Mouse (Mus musculus) stomach, postnatal 0 days (tissue): Measurements from ENCODE around the gene Actr3. TPM values are rescaled to one million over a fixed set of nuclear protein-coding genes. Genes with fewer than 3 reads are reported as not detected.
A peak's percentile ranks its signal among the peaks of the same experiment; 100 is the strongest.

Experiments used
- ATAC-seq: fragments of 200-750 bp; cut with Nextera tagmentation; 2 replicates; pipeline ENCODE4 v1.8.0; 2017; ENCODE audit not compliant: low FRiP score, low TSS enrichment
- DNase-seq: peaks from one replicate; pipeline ENCODE4 v3.0.0-alpha.2; 2016; ENCODE audit warnings: low spot score
- H3K27ac ChIP-seq: fragments of 300-500 bp; sonication (generic); replicated peaks from 2 replicates; pipeline ENCODE4 v1.5.1; 2014; ENCODE audit warnings: mild to moderate bottlenecking, control low read depth
- H3K27me3 ChIP-seq: fragments of 300-500 bp; sonication (generic); 2 replicates; pipeline ENCODE4 v1.6.1; 2014; ENCODE audit warnings: low read length; ENCODE audit not compliant: control insufficient read depth, insufficient read depth
- H3K36me3 ChIP-seq: fragments of 300-500 bp; sonication (generic); 2 replicates; pipeline ENCODE4 v1.6.1; 2014; ENCODE audit warnings: low read length, mixed read lengths; ENCODE audit not compliant: control insufficient read depth, insufficient read depth
- H3K4me1 ChIP-seq: fragments of 300-500 bp; sonication (generic); replicated peaks from 2 replicates; pipeline ENCODE4 v1.6.1; 2014; ENCODE audit warnings: antibody characterized with exemption; ENCODE audit not compliant: control insufficient read depth, insufficient read depth
- H3K4me2 ChIP-seq: fragments of 300-500 bp; sonication (generic); replicated peaks from 2 replicates; pipeline ENCODE4 v1.6.1; 2014; ENCODE audit warnings: low read depth, mild to moderate bottlenecking, control low read depth, moderate library complexity
- H3K4me3 ChIP-seq: fragments of 300-500 bp; sonication (generic); 2 replicates; pipeline ENCODE4 v1.5.1; 2014; ENCODE audit warnings: low read depth, low read length, control low read depth
- H3K9ac ChIP-seq: fragments of 300-500 bp; sonication (generic); 2 replicates; pipeline ENCODE4 v1.6.1; 2014; ENCODE audit warnings: mild to moderate bottlenecking, low read length, control low read depth, mixed read lengths
- H3K9me3 ChIP-seq: fragments of 300-500 bp; sonication (generic); 2 replicates; pipeline ENCODE4 v1.6.1; 2016; ENCODE audit warnings: low read length; ENCODE audit not compliant: control insufficient read depth
- CTCF ChIP-seq: IDR thresholded peaks from 2 replicates; pipeline ENCODE4 v1.5.1; 2016; ENCODE audit warnings: antibody characterized with exemption, low read depth, mild to moderate bottlenecking, moderate library complexity
- EP300 ChIP-seq: optimal IDR thresholded peaks from 2 replicates; pipeline ENCODE3; 2016; ENCODE audit warnings: antibody characterized with exemption
- WGBS: fragments of 180-500 bp; shearing (Covaris S2); extraction: QIAGEN DNeasy Blood & Tissue Kit; methylation state at CpG from one replicate; pipeline ENCODE4 v1.1.7; 2014; 5-methylcytosine and 5-hydroxymethylcytosine counted together
- polyA plus RNA-seq: library from polyadenylated mRNA; unstranded; fragments of >200 nt; fragmentation: Nextera tagmentation; extraction: Ambion mirVana; gene quantifications from 2 replicates; pipeline ENCODE4 v1.2.1, GENCODE M21; 2015

Gene Actr3
- polyA plus RNA-seq, 1 experiment from 2014 or later, result 251 TPM

DNA sequence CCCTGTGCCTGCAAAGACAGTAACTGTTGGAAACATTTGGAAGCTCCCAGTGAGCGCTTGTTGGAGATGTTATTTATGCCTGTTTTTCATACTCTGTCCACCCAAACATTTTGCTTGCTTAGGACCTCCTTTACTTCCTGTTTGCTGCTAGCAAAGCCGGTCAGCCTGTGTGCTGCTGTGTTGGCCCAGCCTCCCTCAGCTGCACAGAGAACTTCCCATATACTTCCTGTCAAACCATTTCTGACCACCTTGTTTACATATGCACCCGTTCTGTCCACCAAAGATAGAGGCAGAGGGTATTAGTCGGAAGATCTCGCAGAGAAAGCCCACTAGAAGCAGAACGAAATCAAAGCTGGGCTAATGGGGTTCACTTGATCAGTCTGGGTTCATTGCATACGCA lies 6.2 kb upstream of the Actr3 start:
- no peak for TF ChIP-seq CTCF
- TF ChIP-seq EP300, result no peak
- Histone ChIP-seq H3K9me3 (no peaks in the 10 kb centered on the region), H3K27ac (no peak overlapping the region), H3K9ac (no peak overlapping the region), H3K4me3 (no peak overlapping the region), H3K27me3 (no peaks in the 10 kb centered on the region), H3K4me1 (no peaks in the 10 kb centered on the region), H3K4me2 (no peak overlapping the region), H3K36me3 (no peaks in the 10 kb centered on the region)
- DNase-seq (no peak), ATAC-seq (no peak)
- WGBS, result 43% methylated on average over 7 of the region's 7 CpGs

DNA sequence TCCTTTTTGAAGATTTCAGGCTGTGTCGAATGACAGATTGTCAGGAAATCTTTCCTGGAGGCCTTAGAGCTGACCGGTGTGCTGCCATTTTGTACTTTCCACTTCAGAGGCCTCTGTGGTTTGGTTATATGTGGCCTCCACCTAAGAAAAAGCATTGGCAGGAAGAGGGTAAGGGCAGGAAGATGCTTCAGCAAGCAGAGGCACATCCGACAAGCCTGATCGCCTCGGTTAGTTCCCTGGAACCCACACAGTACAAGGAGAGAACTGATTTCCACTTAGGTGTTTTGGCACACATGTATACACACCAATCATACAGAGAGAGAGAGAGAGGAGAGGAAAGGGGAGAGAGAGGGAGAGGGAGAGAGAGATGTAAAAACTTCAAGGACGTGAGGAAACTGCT lies 5.7 kb upstream of the Actr3 start:
- ATAC-seq (no peak), DNase-seq (no peak)
- H3K9ac ChIP-seq, result no peak overlapping the region
- H3K4me3 ChIP-seq, result no peak overlapping the region
- no peak overlapping the region for H3K4me2 ChIP-seq
- no peak overlapping the region; the same call in 1 of the 2 replicates for H3K27ac ChIP-seq
- no peaks in the 10 kb centered on the region for H3K27me3 ChIP-seq
- no peaks in the 10 kb centered on the region for H3K4me1 ChIP-seq
- WGBS, result 59% methylated on average over 6 of the region's 6 CpGs
- H3K9me3 ChIP-seq, result no peaks in the 10 kb centered on the region
- no peak for TF ChIP-seq EP300
- no peaks in the 10 kb centered on the region for H3K36me3 ChIP-seq

DNA sequence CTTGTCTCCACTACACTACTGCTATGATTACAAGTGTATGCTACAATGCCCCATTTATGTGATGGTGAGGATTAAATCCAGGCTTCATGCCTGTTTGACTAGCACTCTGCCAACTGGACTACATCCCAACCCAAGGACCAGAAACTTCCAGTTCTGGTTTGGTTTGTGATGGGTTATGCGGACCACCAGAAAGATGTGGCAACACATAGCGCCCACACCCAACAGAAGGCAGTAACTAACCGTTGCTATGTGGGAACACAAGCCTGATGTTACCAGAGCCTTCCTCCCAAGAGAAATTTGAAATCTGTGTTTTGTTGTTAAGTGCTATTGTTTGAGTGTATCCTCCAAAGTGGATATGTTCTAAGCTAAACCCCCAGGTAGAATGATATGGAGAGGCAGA lies 4.0 kb upstream of the Actr3 start:
- Histone ChIP-seq H3K4me1 (no peaks in the 10 kb centered on the region), H3K4me2 (no peak overlapping the region), H3K36me3 (no peaks in the 10 kb centered on the region), H3K27ac (no peak overlapping the region), H3K4me3 (no peak overlapping the region), H3K27me3 (no peaks in the 10 kb centered on the region), H3K9me3 (no peaks in the 10 kb centered on the region), H3K9ac (no peak overlapping the region)
- no peak for DNase-seq
- WGBS, result 98% methylated on average over 3 of the region's 3 CpGs
- no peak for ATAC-seq
- TF ChIP-seq CTCF, result no peak
- no peak for TF ChIP-seq EP300

DNA sequence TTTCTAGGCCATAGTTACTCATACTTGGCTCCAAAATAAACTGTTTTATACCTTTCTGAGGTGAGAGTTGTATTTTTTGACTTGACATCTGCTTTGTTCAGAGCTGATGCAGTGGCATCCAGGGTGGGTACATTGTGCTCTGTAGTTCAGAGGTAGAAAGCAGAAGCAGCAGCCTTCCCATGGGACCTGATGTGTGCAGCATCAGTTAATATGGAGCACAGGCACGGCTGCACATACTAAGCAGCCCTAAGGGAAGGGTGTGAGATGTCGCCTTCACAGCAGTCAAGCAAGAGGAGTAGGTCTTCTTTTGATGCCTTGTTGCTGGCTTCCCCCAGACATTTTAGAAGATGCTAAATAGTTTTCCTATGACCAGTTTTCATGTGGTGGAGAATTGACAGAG lies 3.3 kb upstream of the Actr3 start:
- Histone ChIP-seq H3K9ac (no peak overlapping the region), H3K27me3 (no peaks in the 10 kb centered on the region), H3K9me3 (no peaks in the 10 kb centered on the region), H3K36me3 (no peaks in the 10 kb centered on the region), H3K4me2 (no peak overlapping the region), H3K27ac (no peak overlapping the region), H3K4me1 (no peaks in the 10 kb centered on the region), H3K4me3 (no peak overlapping the region)
- WGBS, result 90% methylated on average over 2 of the region's 2 CpGs
- DNase-seq, result no peak
- no peak for TF ChIP-seq CTCF
- no peak for TF ChIP-seq EP300
- no peak for ATAC-seq

DNA sequence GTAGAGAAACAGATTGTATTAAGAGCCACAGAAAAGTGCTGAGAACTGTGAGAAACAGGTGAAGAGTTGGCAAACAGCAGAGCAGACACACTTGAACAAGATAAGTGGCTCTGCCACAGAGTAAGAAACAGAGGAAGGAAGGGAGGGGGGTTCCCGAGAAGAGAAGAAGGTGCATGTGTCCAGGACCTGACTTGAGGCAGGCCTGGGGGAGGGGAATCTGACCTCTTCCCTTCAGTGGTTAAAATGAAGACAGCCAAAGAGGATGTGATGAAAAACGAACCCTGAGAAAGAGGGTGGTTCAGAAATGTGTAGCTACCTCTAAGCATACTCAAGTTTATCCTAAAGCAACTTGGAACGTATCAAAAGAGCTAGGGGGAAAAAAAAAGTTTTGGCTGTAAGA lies 2.4 kb upstream of the Actr3 start:
- H3K27me3 ChIP-seq, result no peaks in the 10 kb centered on the region
- 28% methylated on average over 3 of the region's 3 CpGs for WGBS
- no peak for TF ChIP-seq CTCF
- no peak overlapping the region for H3K4me3 ChIP-seq
- DNase-seq, result no peak
- H3K9ac ChIP-seq, result no peak overlapping the region
- H3K36me3 ChIP-seq, result no peaks in the 10 kb centered on the region
- H3K4me2 ChIP-seq, result no peak overlapping the region
- no peak overlapping the region for H3K27ac ChIP-seq
- ATAC-seq, result no peak
- H3K4me1 ChIP-seq, result no peaks in the 10 kb centered on the region
- H3K9me3 ChIP-seq, result no peaks in the 10 kb centered on the region

DNA sequence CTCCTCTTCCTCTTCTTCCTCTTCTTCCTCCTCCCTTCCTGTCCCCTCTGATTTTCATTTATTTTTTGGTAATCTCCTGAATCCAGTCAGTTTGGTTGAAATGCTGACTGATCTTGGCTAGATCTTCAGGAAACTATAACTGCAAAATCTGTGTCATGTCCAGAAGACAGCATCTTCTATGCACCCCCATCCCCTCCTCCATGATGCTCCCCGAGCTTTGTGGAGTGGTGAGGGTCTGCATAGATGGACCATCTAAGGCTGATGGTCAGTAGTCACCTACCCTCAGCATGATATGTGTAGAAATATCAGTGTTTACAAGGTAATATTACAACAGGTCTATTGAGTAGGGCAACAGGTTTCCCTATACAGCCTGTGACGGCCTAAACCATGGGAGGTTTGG lies 1.6 kb upstream of the Actr3 start:
- H3K9ac ChIP-seq, result no peak overlapping the region
- no peaks in the 10 kb centered on the region for H3K4me1 ChIP-seq
- no peak overlapping the region for H3K4me2 ChIP-seq
- H3K4me3 ChIP-seq, result no peak overlapping the region
- 90% methylated on average over 2 of the region's 2 CpGs for WGBS
- H3K27me3 ChIP-seq, result no peaks in the 10 kb centered on the region
- DNase-seq, result no peak
- no peak for TF ChIP-seq EP300
- TF ChIP-seq CTCF, result no peak
- no peaks in the 10 kb centered on the region for H3K36me3 ChIP-seq
- no peak overlapping the region for H3K27ac ChIP-seq
- H3K9me3 ChIP-seq, result no peaks in the 10 kb centered on the region
- no peak for ATAC-seq

DNA sequence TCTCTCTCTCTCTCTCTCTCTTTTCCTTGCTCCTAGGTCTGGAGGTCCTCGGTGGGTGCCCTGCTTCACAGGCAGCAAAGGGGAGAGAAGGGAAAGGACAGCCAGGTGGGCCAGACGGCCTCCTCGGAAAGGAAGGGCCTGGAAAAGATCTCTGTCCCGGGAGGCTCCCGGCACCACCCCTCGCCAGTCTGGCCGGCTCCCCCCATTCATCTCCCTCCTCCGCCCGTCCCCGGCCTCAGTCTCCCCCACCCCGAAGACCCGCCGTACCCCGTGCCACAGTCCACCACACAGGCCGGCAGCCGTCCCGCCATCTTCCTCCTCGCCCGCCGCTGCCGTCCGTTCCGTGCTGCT lies 534 bp downstream of the Actr3 start:
- H3K4me2 ChIP-seq, result peak overlapping the region; percentile 52
- peak overlapping the region; percentile 90 for H3K4me3 ChIP-seq
- no peaks in the 10 kb centered on the region for H3K4me1 ChIP-seq
- DNase-seq (no peak), ATAC-seq (no peak)
- peak overlapping the region; percentile 97 for H3K9ac ChIP-seq
- H3K27me3 ChIP-seq, result no peaks in the 10 kb centered on the region
- TF ChIP-seq CTCF (no peak), EP300 (no peak)
- H3K36me3 ChIP-seq, result no peaks in the 10 kb centered on the region
- 2% methylated on average over 18 of the region's 23 CpGs for WGBS
- peak overlapping the region; percentile 99 for H3K27ac ChIP-seq
- H3K9me3 ChIP-seq, result no peaks in the 10 kb centered on the region
